Mouse (Mus musculus) adrenal gland, postnatal 36 days (tissue): ENCODE results near the gene Mlycd. TPM values are rescaled to one million over a fixed set of nuclear protein-coding genes. Genes with fewer than 3 reads are reported as not detected.

ENCODE experiments used
- total RNA-seq, 2 experiments: library from RNA; stranded (reverse); gene quantifications; 2 replicates each; pipeline ENCODE4 v1.2.3; 2021

Mlycd gene
- total RNA-seq, 2 experiments from 2014 or later: 42.2 to 57.9 TPM

Other genes with a start within 250 kb of the Mlycd start
- gene Hsbp1, start 50.4 kb upstream of the Mlycd start, total RNA-seq: 100 to 1,000 TPM; 199 to 210 TPM
- 100 to 1,000 TPM in 1 of 2 experiments, 10 to 100 TPM in 1; 60.9 to 140 TPM for gene Osgin1, start 39.2 kb downstream of the Mlycd start, total RNA-seq
- 1 to 10 TPM; 5.4 to 7.3 TPM for gene Necab2, start 51.8 kb downstream of the Mlycd start, total RNA-seq
- gene Slc38a8, start 106.8 kb downstream of the Mlycd start, total RNA-seq: under 1 TPM in 1 of 2 experiments, not detected in 1; 0.40 TPM
- 100 to 1,000 TPM in 1 of 2 experiments, 10 to 100 TPM in 1; 89.2 to 106 TPM for gene Mbtps1, start 163.9 kb downstream of the Mlycd start, total RNA-seq
- gene Hsdl1, start 180.3 kb downstream of the Mlycd start, total RNA-seq: 10 to 100 TPM; 22.7 to 52.4 TPM
- gene Dnaaf1, start 180.4 kb downstream of the Mlycd start, total RNA-seq: under 1 TPM in 1 of 2 experiments, not detected in 1; 0.10 TPM
- gene Taf1c, start 210.3 kb downstream of the Mlycd start, total RNA-seq: 10 to 100 TPM; 11.4 to 12.5 TPM
- not detected for gene Adad2, start 217.9 kb downstream of the Mlycd start, total RNA-seq
- under 1 TPM; 0.30 to 0.33 TPM for gene Kcng4, start 240.8 kb downstream of the Mlycd start, total RNA-seq